Mouse (Mus musculus) left cerebral cortex, adult 2 months (tissue): ENCODE results near the gene Arfip1. TPM values are rescaled to one million over a fixed set of nuclear protein-coding genes. Genes with fewer than 3 reads are reported as not detected.

Experiments used
- DNase-seq, 2 experiments: peaks; one replicate each; pipeline ENCODE4 v3.0.0; 2021 to 2022; ENCODE audit warnings: low spot score in 2 of 2, mixed read lengths in 1 of 2; ENCODE audit errors: extremely low spot score in 1 of 2
- H3K27ac ChIP-seq: fragments of 200-600 bp; 2 replicates; pipeline ENCODE4 v1.8.1; 2022
- H3K4me3 ChIP-seq: fragments of 200-600 bp; 2 replicates; pipeline ENCODE4 v1.8.1; 2022
- CTCF ChIP-seq: fragments of 200-600 bp; IDR thresholded peaks from 2 replicates; pipeline ENCODE4 v1.8.1; 2022; ENCODE audit warnings: antibody characterized with exemption, mild to moderate bottlenecking, moderate library complexity
- intact Hi-C: fragments of 180-260 bp; cut with DNase I; formaldehyde crosslinking; loops from one replicate; pipeline ENCODE4 v1.15.1; 2025
- total RNA-seq, 2 experiments: library from RNA; stranded (reverse); gene quantifications; 2 replicates each; pipeline ENCODE4 v1.2.3; 2021

Gene Arfip1
- total RNA-seq, 2 experiments from 2014 or later: 15.3 to 16.0 TPM

- no peak overlapping the region for H3K4me3 ChIP-seq
- H3K27ac ChIP-seq: no peak overlapping the region
- TF ChIP-seq CTCF: no peak
- DNase-seq: no peak
- intact Hi-C loops: no loop called here
Measured at GRCm38 (mm10) chr3:84601870-84602495, 19.6 kb upstream of the Arfip1 start.

DNA sequence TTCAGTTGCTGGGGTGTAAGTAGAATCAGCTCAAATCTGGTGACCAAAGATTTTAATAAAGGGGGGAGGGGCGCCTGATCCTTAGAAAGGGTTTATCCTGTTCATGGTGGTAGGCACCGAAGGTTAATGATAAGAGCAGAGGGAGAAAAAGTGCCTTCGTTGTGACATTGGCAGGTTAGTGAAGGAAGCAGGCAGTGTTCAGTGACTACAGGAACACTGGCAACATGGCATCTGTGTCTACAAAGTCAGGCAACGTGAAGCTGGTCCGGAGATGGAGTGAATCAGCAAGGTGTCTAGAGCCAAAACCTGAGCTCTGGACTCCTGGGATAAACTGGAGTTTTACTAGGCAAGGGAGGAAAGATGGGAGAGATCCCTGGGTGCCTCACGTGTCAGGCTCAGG is 16.3 kb upstream of the Arfip1 start:
- Histone ChIP-seq H3K4me3 (no peak overlapping the region), H3K27ac (no peak overlapping the region)
- intact Hi-C loops: no loop called here
- no peak for TF ChIP-seq CTCF
- no peak for DNase-seq

- Histone ChIP-seq H3K4me3 (no peak overlapping the region), H3K27ac (no peak overlapping the region)
- DNase-seq: no peak
- TF ChIP-seq CTCF: no peak
- intact Hi-C loops: no loop called here
Measured at GRCm38 (mm10) chr3:84597996-84598734, 15.7 kb upstream of the Arfip1 start.

- Histone ChIP-seq H3K4me3 (peak overlapping the region; percentile 38), H3K27ac (no peak overlapping the region)
- intact Hi-C loops: no loop called here
- TF ChIP-seq CTCF: no peak
- no peak for DNase-seq
Measured at GRCm38 (mm10) chr3:84595677-84596234, 13.3 kb upstream of the Arfip1 start.

DNA sequence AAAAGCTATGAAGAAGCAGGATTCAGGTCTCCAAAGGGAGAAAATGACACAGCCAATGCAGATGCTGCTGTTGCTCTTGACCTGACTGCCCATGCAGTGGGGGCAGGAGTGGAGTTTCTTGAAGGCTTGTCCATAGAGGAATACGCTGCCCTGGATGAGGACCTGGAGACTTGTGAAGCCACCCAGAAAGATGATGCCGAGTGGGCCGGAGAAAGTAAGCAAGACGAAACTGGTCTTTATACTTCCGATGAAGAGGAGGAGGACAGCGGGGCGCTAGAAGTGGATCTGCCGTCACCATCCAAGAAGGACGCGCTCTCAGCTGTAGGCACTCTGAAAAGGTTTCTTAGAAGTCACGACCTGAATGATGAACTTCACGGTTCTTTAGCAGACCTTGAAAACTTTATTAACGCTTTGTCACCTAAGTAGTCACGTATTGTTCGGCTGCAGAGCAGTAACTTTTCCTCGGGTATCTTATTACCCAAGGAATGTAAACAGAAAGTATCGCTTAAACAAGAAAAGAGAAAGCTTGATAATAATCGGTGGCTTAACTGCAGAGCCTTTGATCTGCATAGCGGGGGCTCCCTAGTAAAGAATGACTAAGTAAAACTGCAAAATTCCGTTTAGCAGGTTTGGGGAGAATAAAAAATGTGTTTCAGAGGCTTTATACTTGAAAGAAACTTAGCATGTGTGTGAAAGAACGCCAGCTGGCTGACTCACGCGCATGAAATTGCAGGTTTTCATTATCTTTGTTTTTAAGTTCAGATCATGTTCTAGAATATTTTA is 12.7 kb upstream of the Arfip1 start:
- no peak for TF ChIP-seq CTCF

GRCm38 (mm10) chr3:84593274-84593673 is 10.8 kb upstream of the Arfip1 start, which contains the start of gene Tigd4:
Tigd4 (plus strand) TSS chr3:84593574.
- intact Hi-C loops: no loop called here
- no peak within 1 kb of the TSS for H3K4me3 ChIP-seq
- no peak for TF ChIP-seq CTCF
- no peak for DNase-seq
- no peak within 1 kb of the TSS for H3K27ac ChIP-seq

More for the DNA sequence above, 12.7 kb upstream of the Arfip1 start:
- peak overlapping the region; percentile 36; the same call in 1 of the 2 replicates for H3K27ac ChIP-seq
- intact Hi-C loops: no loop called here
- H3K4me3 ChIP-seq: peak overlapping the region; percentile 38
- peak; percentile 20 to 27 for DNase-seq

DNA sequence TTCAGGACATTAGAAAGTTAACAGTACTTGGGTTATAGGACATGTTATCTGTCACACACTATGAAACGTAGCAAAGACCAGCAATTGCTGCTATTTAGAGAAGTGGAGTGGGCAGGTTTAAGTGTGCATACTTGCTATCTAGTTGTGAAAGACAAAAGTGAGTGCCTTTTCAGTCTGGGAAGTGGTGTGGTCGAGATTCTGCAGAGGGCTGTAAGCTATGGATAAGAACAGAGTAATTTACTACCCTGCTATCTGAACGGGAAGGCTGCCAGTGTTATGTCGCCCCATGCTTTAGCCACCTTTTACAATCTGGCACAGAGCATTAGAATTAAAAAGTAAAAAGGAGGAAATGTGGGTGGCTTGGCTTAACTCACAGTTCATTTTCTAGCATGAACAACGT is 4.3 kb upstream of the Arfip1 start:
- TF ChIP-seq CTCF: no peak
- Histone ChIP-seq H3K4me3 (no peak overlapping the region), H3K27ac (no peak overlapping the region)
- no peak for DNase-seq
- intact Hi-C loops: no loop called here

GRCm38 (mm10) chr3:84582913-84583276 is 470 bp upstream of the Arfip1 start:
- Histone ChIP-seq H3K4me3 (peak overlapping the region; percentile 78), H3K27ac (peak overlapping the region; percentile 88)
- intact Hi-C loops: loop anchor here (5.0 kb wide), 1 partner anchor 989 kb away; the partner anchor contains the start of gene Gatb
- no peak for DNase-seq
- no peak for TF ChIP-seq CTCF

DNA sequence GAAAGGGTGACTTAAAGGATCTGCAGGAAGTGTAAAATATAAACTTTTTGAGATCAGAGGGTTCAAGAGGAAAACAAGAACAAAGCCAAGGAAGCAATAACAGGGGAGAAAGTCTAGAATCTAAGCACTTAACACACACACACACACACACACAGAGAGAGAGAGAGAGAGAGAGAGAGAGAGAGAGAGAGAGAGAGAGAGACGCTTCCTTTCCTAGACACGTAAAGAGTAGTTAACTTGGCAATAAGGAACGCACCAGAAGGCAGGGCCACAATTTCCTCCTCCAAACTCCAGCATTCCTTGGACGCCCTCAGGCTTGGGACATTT is 766 bp downstream of the Arfip1 start:
- H3K27ac ChIP-seq: peak overlapping the region; percentile 88; the same call in 1 of the 2 replicates
- DNase-seq: no peak
- intact Hi-C loops: loop anchor here (5.0 kb wide), 1 partner anchor 991 kb away; the partner anchor contains the start of gene Gatb
- peak overlapping the region; percentile 78 for H3K4me3 ChIP-seq
- TF ChIP-seq CTCF: no peak

DNA sequence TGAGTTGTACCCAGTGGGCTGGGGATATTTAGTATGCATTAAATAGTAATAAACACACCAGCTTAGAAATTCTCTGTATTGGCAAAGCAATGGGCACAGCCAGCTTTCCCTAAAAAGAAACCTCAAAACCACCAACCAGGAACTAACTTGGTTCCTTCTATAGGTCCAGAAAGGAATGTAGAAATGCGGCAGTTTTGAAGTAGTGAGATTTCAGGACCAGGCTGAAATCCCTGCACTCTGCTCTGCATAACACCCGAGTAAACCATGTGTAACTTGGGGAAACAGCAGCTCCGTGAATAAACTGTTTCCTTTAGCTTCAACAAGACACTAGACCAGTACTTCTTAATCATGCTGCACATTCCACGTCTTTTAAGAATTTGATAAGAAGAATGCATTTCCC is 1.7 kb downstream of the Arfip1 start:
- intact Hi-C loops: loop anchor here (5.0 kb wide), 1 partner anchor 992 kb away; the partner anchor contains the start of gene Gatb
- Histone ChIP-seq H3K27ac (no peak overlapping the region), H3K4me3 (no peak overlapping the region)
- no peak for TF ChIP-seq CTCF
- DNase-seq: no peak

- intact Hi-C loops: no loop called here
- no peak for TF ChIP-seq CTCF
- Histone ChIP-seq H3K4me3 (no peak overlapping the region), H3K27ac (no peak overlapping the region)
- no peak for DNase-seq
Measured at GRCm38 (mm10) chr3:84570501-84570900, 11.9 kb downstream of the Arfip1 start.

GRCm38 (mm10) chr3:84569587-84569986 is 12.8 kb downstream of the Arfip1 start:
- H3K4me3 ChIP-seq: no peak overlapping the region
- intact Hi-C loops: no loop called here
- no peak for TF ChIP-seq CTCF
- DNase-seq: no peak
- no peak overlapping the region for H3K27ac ChIP-seq
